Mouse (Mus musculus) MEL-GATA-1-ER (cell line): ENCODE results near the gene Pigu.

Source experiments
- DNase-seq: peaks from one replicate; pipeline ENCODE4 v3.0.0-alpha.2; 2012; ENCODE audit warnings: low read depth; ENCODE audit errors: extremely low read depth

The Pigu gene

GRCm38 (mm10) chr2:155356971-155357591 is at the start of gene Pigu:
Pigu (minus strand) TSS chr2:155357430.
- DNase-seq = peak; percentile 95

DNA sequence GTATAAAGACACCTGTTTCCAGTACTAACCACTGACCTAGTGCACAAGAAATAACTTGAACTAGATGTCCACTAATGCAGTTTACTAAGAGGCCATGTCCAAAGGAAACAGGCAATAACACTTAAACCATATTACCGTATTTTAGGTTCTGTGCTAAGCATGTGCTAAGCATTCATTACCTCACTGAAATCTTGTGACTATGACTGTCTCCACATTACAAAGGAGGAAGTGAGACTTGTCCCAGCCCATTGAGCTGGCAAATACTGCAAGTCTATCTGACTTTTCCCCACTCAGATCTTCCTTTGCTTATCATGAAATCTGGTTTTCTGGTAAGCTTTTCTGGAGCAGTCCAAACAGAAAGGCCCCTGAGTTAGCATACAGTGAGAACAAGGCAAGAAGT is 47.4 kb upstream of the Pigu start:
- DNase-seq = no peak

DNA sequence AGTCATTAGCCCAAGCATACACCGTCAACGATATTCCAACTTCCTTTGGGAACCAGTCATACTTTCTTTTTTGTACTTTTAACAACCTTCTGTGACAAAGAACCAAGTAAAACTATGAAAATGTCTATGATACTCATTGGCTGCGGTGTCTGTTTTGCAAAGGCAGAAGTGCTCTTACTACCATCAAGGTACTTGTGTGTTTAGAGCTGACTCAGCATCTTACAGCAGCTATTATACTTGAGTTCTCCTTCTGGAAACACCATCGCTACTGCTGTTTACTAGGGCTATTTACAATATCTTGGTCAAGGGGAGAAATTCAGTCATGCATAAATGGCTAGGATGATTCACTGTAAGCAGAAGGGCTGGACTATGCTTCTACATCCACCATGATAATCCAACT is 44.7 kb upstream of the Pigu start:
- no peak for DNase-seq

- no peak for DNase-seq
Measured at GRCm38 (mm10) chr2:155400276-155400675, 43.0 kb upstream of the Pigu start.

GRCm38 (mm10) chr2:155394586-155394985 is 37.4 kb upstream of the Pigu start:
- DNase-seq = no peak

- no peak for DNase-seq
Measured at GRCm38 (mm10) chr2:155388573-155388972, 31.3 kb upstream of the Pigu start.

- DNase-seq = no peak
Measured at GRCm38 (mm10) chr2:155387052-155387451, 29.8 kb upstream of the Pigu start.

DNA sequence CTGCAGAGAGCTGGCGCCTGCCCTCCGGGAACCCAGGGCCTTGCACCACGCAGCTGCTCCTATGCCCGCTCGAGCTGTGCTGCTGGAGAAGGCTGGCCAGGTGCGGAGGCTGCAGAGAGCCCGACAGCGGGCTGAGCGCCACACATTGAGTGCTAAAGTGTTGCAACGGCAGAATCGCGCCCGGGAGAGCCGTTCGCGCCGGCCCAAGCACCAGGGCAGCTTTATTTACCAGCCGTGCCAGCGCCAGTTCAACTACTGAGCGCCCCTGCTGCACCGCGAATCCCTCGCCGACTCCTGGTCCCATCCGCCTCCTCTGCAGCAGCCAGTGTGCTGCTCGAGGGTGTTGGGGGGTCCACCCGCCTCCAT is 29.3 kb upstream of the Pigu start:
- DNase-seq = no peak

DNA sequence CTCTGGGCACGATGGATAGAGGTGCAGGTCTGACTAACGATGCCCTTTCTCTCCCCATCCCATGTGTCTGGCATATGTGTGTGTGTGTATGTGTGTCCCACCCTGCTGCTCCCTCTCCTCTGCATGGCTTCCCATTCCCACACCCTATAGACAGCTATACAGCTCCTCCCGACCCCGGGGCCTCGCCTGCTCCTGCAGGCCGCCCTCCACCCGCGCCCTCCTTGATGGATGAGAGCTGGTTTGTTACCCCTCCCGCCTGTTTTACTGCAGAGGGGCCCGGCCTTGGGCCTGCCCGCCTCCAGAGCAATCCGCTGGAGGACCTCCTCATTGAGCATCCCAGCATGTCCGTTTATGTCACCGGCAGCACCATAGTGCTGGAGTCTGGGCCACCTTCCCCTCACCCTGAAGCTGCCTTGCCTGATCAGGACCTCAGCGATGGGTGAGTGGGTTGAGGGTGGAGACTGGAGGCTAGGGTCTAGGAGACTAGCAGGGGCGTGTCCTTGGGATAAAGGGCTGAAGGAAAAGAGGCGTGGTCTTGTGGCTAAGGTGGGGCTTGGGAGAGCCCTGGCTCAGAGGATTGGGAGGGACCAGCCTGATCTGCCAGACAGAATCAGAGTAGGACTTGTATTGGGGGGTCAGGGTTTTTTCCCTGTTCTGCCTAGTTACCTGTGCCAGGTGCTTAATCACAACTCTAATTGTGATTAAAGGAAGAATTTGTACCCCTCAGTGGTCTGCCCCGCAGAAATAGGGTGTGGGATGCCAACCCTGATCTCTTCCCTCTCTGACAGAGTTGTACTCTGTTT is 28.7 kb upstream of the Pigu start:
- no peak for DNase-seq

GRCm38 (mm10) chr2:155385090-155385489 is 27.9 kb upstream of the Pigu start:
- peak; percentile 79 for DNase-seq

GRCm38 (mm10) chr2:155382791-155383438 is 25.7 kb upstream of the Pigu start:
- no peak for DNase-seq

DNA sequence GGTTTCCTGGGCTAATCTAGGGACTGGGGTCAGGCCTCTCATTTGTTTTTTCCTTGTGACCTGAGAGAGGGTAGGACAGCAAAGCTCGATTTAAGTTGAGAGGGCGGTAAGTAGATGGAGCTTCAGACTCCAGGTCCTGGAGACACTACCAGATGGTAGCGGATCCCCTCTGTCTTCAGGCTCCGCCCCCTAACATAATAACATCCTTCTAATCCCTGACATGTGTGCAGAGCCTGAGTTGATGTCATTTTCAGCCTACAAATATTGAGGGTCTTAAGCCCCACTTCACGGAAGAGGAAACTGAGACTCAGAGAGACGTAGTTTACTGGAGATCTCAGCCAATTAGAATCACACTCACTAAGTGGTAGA is 25.1 kb upstream of the Pigu start:
- DNase-seq = no peak

GRCm38 (mm10) chr2:155381643-155382331 is 24.6 kb upstream of the Pigu start:
- peak; percentile 91 for DNase-seq

- no peak for DNase-seq
Measured at GRCm38 (mm10) chr2:155381060-155381437, 23.8 kb upstream of the Pigu start.

GRCm38 (mm10) chr2:155380261-155381059 is 23.2 kb upstream of the Pigu start, which contains the start of gene Trp53inp2:
Trp53inp2 (plus strand) TSS chr2:155381059.
- no peak for DNase-seq

DNA sequence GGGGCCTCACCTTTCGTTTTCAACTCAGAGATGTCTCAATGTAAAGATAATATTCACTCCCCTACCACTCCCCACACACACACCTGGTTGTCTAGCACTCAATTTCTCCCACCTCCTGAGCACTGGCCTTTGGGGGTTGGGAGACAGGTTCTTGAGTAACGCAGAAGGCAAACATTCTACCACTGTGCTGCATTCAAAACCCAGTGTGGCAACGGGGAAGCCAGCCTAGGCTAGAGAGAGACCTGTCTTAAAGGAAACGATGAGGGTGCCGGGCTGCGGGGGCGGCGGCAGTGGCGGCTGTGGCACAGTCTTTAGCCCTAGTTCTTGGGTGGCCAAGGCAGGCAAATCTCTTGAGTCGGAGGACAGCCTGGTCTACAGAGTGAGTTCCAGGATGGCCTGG is 19.0 kb upstream of the Pigu start:
- DNase-seq = no peak

DNA sequence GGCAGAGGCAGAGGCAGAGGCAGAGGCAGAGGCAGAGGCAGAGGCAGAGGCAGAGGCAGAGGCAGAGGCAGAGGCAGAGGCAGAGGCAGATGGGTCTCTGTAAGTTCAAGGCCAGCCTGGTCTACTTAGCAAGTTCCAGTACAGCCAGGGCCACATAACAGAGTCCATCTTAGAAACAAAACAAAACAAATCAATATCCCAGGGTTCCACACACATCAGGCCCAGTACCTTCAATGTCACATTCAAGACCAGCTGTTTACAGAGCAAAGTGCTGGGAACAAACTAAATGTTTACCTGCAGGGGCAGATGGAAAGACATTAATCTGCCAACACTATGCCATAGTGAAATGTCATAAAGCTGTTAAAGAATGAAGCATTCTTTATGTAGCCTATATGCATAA is 17.3 kb upstream of the Pigu start:
- no peak for DNase-seq

GRCm38 (mm10) chr2:155373886-155374285 is 16.7 kb upstream of the Pigu start:
- no peak for DNase-seq

DNA sequence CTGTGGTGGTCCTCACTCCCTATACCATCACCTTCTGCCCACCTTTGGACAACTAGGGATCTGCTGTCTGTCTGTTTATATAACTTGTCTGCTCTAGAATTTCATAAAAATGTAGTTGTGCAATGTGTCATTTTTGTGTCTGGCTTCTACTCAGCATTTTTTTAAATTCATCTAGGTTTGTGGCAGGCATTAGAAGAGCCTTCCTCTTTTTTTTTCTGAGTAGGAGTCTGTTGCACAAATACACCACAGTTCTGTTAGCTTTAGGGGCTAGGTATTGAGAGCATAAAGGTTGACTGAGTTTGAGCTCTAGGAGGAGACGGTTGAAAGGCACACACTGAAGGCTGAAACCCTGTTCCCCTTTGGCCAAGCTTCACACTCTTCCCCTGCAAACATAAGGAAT is 16.1 kb upstream of the Pigu start:
- DNase-seq = no peak

- DNase-seq = no peak
Measured at GRCm38 (mm10) chr2:155372451-155372850, 15.2 kb upstream of the Pigu start.

DNA sequence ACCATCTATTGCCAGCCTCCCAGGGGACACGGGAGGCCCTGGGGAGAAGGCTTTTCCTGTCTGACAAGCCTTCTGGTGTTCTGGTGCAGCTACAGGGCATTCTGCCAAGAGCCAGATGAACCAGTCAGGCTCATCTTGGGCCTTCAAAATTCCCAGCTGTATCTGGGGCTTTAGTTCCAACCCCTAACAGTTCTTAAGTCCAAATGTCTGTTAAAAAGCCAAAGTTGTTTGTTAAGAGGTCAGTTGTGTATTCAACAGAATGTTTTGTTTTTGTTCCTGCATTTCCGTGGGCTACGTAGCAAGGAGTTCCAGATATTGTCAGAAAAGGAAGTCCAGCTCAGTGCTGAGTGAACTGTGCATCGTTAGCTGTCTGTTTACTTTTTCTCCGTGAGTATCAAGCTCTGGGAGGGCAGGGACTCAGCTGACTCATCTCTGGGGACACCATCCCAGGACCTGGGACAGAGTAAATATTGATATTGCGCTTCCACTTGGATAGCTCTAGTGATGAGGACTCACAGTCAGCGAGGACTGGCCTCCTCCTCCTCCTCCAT is 12.2 kb upstream of the Pigu start:
- peak; percentile 31 for DNase-seq
